Mouse (Mus musculus) adrenal gland, adult 2 months (tissue): ENCODE data around the gene Ppp2r5a. TPM values are rescaled to one million over a fixed set of nuclear protein-coding genes. Genes with fewer than 3 reads are reported as not detected.

Experiments
- DNase-seq: peaks from one replicate; pipeline ENCODE4 v3.0.0; 2021
- polyA plus RNA-seq: library from polyadenylated mRNA; depleted of rRNA; stranded (reverse); fragments of >200 nt; gene quantifications from 2 replicates; pipeline ENCODE4 v1.2.3, GENCODE M21; 2012
- total RNA-seq, 2 experiments: library from RNA; stranded (reverse); gene quantifications; 2 replicates each; pipeline ENCODE4 v1.2.3; 2021

Gene Ppp2r5a
- total and polyA plus RNA-seq, 3 experiments = 93.3 to 218 (median 212) TPM

DNA sequence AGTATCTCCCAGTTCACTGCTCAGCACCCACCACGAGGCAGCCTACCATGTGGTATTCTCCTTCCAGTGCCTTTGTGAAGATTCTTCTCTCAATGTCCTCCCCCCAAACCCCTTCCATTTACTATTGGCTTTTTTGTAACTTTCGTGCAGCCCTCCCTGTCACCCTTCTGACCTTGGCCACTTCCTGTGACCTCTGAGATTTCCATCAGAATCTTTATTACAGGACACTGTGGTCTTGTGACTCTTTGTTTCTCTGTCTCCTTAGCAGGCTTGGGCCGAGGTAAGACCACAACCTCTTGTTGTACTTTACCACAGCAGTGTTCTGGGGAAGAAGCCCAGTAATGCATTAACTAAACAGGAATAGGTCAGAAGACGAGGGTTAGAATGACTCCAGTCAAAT is 15.9 kb upstream of the Ppp2r5a start:
- no peak for DNase-seq

DNA sequence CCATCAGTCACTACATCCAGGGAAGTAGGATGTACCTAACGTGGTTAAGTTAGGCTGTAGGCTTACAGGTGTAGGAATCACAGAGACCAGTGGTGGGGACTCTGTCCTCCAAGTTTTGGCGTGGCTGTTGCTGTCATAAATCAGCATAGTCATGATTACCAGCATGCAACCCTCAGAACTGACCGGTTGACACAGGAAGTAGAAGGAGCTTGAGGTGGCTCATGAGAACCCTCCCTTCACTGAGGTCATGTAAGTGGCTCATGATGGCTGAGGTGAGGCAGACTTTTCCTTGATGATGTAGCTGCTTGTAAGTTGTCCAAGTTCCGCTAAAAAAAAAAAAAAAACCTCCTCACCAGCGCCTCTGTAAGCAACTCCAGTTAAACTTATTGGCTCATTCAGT is 14.0 kb upstream of the Ppp2r5a start:
- DNase-seq = no peak

DNA sequence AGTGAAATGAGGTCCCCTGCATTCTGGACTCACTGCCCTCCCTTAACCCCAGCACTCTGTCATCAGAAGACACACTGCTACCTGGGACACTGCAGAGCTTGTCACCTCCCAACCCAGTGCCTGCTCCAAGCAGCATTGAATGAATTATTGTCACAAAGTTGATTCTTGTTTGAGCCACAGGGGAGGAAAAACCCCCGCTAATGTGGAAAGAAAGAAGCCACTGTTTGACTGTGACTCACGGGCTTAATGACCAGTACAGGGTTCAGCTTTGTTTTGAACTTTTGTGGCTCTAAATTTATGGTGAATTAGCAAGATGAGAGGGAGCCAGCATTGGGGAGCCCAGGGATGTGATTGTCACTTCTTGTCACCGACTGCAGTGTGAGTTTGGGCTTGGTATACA is 13.5 kb upstream of the Ppp2r5a start:
- no peak for DNase-seq

DNA sequence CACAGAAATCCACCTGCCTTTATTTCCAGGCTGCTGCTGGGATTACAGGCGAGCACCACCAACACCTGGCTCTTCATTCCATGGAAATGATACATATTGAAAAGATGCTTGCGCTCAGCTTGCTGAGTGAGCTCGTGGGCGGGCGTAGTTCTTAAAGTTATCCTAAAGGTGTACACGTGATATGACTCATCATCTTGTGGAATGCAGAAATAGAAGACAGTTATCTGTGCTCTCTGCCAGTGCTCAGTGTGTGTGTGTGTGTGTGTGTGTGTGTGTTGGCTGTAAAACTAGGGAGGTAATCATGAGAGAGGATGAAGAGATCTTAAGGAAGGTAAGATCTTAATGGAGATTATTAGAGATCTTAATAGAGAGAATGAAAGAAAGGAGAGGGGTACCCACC is 11.4 kb upstream of the Ppp2r5a start:
- no peak for DNase-seq

DNA sequence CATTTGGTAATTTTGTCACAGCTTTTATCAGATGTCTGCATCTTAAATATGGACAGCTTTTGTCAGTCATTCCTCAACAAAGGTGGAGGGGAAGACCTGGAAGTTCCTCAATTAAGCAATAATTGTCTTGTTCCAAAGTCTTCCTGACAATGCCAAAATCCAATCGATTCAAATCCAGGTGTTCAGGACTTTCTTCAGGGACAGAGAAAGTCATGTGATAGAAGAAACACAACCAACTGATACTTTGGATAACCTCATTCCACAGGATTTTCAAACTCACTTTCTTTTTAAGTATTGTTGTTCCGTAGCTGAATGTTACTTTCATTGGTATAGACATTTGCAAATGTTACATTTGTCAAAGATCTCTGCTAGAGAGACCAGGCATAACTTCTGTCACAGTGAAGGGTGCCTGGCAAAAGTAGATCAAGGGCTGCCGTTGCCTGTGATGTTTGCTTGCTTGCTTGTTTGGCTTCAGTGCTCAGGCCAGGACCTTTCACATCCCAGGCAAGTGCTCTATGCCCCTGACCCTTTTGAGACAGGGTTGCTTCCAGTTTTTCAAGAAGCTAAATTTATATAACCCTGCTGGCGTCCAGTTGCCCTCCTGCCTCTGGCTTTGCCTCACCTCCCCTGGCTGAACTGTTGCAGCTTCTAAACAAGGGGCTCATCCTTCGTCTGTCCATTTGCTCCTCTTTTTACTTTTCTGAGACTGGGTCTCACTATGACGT is 10.8 kb upstream of the Ppp2r5a start:
- no peak for DNase-seq

DNA sequence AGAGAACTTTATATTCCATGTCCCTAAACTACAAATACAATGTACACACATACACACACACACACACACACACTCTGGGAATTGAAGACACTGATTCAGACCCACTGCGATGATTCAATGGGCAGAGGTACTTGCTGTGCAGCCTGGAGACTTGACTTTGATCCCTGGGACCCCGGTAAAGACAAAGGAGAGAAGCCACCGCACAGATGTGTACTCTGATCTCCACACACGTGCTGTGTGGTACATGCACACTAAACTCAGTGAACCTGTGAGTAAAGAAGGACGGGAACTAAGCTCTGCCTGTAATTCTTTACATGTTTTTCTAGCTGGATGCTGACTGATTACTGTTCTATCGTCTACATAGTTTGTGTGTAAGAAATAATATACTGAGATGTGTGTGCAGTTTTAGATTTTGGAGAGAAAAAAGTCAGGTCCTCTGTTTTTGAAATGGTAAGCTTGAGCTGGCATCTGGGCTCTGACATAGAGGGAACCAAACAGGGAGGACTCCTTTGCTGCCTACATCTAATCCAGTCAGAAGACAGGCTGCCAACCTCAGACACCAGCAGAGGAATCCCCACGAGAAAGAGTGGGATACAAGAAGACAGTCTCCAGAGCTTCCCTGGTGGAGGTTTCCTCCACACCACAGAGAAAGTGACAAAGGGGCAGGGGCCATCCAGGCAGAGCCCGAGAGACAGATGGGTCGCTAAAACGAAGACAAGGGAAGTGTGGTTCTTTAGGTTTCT is 7.4 kb upstream of the Ppp2r5a start:
- no peak for DNase-seq

DNA sequence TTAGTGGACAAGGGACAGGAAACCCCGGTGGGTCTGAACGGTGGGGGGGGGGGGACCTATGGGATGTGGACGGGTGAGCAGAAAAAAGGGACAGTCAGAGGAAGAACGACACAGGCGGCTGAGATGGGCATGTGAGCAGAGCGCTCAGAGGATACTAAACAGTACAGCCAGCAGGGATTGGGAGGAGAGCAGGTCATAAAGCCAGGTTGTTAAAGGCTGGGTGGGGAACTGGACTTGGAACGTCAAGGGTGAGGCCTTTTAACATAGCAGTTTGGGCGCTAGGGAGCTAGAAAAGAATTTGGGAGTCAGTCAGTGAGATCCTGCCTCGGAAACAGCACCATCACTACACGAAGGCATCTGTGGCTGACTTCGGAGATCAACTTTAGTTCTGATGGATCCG is 4.2 kb upstream of the Ppp2r5a start:
- DNase-seq = no peak

DNA sequence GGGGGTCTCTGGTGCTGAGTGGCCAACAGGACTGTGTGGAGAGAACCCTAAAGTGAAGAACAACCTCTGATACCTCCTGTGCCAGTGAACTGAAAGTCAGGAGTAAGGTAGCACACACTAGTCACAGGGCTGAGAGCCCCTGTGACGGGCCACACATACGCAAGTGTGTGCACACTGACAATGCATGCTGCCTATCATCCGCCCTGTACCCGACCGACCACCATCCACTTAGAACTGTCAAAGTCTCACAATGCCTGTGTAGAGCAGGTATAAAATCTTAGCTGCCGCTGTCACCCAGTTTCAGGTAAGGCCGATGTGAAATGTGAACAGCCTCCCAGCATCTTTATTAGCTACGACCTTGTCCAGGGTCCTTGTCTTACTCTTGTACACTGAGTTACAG is 3.4 kb upstream of the Ppp2r5a start:
- no peak for DNase-seq

DNA sequence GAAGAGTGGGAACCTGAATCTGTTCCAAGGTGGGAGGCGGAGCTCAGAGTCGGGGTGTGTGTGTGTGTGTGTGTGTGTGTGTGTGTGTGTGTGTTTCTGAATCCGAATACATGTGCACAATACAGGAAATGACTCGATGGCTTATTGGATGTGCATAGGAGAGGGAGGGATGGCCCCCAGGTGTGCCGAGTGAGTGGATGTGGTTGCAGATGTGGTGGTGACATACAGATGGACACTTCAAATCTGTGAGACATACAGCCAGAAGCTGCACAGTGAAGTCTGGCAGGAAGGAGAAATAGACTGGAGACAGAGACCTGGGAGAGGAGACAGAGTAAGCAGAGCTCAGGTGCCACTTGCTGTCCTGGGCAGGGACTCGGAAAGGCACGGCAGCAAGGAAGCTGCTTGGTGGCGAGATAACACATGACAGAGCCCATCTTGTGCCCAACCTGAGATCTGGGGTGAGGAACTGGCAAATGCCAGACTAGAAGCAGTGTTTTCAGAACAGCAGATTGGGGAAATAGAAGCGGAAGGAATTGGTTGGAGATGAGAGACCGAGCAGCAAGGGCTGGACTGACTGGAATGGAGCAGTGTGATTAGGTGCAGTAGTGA is 1.8 kb upstream of the Ppp2r5a start:
- DNase-seq = no peak

DNA sequence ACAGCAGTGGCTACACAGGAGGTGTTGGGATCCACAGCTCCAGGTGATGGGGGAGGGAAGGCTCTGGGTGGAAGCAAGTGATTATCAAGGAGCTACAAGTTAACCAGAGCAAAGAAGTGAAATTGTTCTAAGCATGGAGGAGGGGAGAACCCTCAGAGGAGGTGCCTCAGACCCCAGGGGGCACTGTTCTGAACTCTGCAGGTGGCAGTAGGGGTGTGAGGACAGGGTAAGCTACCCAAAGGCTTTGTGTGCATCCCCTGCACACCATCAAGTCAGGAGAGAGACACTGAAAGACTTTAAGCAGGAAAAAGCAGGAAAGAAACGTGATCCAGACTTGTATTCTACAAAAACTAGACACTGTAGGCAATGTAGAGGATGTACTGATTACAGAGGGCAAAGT is 1.2 kb upstream of the Ppp2r5a start:
- no peak for DNase-seq

DNA sequence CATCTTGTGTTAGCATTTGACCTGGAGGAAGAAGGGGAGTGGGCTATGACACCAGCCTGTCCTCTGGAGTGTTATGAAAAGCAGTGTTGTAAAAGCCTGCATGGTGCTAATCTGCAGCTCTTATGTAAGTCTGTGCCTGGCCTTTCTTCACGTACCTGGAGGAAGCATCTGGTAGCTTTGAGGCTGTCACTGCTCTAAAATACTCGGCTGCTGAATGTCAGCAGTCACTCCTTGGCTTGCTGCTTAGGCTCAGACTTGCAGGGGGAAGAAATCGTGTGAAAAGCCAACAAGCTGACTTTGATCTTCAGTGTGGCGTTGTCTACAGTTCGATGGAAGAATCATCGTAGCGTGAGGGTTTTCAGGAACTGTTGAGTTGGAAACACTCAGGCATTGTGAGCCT is 566 bp downstream of the Ppp2r5a start:
- no peak for DNase-seq

DNA sequence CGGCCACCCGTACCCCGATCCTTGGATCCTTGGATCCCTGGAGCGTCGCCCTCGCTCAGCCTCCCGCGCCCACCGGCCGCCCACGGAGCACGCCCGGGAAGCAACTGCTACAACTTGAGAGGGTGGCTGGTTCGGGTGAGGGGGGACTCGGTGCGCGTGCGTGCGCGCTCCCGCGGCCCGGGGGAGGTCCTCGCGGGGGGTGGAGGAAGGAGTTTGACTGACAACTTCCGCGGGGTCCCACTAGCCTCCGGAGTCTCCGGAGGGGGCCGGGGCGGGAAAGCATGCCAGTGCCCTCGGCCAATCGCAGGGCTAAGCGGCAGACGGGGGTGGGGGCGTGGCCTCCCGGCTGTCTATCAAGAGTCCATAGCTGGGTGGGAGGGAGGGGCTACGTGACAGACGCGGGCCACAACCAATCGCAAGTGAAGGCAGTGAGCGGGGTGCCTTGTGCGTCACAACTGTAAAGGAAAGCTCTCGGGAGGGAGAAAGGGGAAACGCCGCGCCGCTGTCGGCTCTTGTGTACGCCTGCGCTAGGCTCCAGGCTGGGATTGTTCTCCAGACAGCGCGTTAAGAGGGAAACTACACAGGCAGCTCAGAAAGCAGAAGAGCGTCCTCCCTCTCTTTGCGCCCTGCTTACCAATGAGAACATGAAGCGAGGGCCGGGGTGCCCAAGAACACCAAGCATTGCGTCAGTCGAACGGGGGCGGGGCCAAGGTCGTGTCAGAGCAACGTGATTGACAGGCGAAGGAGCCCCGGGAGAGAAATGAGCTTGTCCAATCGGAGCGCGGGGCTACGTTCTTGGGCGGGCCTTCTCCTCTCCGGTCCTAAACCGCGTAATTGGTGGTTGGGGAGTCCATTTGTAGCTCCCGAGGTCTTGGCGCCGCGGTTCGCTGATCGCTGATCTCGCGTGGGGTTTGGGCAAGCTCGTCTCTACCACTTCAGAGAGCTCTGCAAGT is 5.9 kb downstream of the Ppp2r5a start:
- DNase-seq = peak; percentile 100

DNA sequence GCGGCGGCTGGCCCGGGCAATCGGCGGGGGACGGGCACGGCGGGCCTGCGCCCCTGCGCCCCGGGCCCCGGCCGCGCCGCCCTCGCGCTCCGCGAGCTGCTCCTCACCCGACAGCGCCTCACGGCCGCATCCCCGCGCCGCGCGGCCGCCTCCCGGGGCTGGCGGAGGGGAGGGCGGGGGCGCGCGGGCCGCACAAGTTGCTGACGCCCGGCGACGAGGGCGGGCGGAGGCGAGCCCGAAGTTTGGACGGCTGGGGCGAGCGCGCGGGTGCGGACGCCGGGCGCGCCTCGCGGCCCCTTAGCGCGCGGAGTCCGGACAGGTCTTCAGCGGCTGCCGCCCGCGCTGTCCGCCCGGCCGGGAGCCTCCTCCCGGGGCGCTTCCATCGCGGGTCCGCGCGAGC is 6.6 kb downstream of the Ppp2r5a start:
- peak; percentile 81 for DNase-seq

DNA sequence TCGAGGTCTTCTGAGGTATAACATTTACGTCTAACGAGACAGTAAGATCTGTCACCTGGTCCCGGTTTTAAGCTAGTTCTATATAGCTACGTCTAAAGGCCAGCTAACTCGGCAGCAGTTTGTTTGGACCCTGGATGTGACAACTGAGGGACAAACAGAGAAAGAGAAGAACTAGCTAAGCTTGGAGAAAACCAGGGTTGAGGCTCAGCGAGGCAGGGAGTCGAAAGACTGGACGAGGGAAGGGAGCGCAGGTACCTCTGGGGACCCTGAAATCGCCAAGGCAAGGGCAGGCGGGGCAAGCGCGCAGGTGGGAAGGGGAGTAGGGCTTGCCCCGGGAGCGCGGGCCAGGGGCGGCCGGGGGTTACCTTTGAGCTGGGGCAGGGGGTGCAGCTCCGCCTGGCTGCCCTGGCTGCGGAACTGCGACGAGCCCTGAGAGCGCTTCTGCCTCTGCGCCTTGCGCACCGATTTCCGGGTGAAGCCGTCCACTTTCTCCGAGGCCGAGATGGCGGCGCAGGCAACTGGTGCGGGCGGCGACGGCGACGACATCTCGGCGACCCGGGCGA is 7.1 kb downstream of the Ppp2r5a start:
- DNase-seq = peak; percentile 75

DNA sequence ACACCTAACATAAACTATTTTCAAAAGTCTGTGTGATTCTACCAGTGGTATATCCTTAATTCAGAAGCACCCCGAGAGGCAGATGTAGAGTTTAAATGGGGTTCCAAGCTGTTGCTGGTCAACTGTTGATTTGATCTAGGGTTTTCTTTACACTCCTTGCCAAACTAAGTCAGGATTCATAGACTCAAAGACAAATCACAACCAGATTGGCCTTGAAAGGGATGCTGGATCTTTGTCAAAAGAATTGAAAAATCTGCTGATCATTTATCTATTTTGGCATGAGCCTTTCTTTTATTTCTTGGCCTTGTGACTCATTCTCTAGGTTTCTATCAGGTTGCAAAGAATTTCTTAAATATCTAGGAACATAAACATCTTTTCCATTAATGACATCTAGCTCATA is 7.9 kb downstream of the Ppp2r5a start:
- peak; percentile 34 for DNase-seq

DNA sequence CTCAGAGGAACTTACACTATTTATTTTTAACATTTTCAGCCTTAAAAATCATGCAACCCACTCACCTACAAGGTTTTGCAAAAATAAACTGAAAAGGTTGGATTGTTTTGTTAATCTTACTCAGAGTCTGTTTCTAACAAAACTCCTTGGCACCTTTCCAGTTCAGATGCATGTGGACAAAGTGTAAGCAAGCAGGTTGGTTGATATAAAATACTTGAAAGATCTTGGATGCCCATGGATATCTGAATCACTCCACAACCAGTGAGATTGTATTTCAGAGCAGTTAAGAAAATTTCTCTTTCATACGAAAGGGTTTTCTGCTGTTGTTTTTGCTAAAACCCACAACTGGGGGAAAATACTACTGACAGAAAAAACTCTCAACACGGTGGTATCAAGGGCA is 8.9 kb downstream of the Ppp2r5a start:
- DNase-seq = no peak

DNA sequence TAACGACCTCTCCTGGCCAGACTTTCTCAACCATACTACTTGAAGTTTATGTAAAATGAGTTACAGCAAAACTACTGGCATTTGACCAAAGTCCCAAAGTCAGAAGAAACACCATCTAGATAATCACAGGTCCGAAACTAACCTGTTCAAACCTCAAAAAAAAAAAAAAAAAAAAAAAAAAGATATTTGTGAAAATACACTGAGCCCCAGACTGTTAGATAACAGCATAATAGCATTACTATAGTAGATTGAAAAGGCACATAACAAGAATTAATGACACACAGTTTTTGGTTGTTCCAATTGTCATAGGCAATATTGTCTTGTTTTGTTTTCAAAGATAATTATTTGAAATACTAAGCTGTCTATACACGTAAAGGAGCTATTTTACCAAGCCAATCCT is 9.5 kb downstream of the Ppp2r5a start:
- DNase-seq = no peak

DNA sequence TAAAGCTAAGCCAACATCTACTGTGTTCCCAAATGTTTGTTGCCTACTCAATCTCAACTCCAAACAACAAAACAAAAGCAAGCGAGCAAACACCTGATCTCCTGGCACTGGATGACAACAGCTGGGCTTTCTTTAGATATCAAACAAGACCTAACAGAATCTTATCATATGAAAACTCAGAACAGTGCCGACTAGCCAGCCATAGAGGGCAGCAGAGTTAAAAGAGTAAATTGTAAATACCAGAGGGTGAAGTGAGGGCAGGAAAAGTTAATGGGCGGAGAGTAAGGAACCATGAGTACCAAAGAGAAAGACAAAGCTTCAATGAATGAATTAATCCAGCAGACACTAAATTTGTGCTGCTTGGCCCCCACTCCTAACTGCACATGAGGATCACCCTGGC is 11.8 kb downstream of the Ppp2r5a start:
- DNase-seq = peak; percentile 68

DNA sequence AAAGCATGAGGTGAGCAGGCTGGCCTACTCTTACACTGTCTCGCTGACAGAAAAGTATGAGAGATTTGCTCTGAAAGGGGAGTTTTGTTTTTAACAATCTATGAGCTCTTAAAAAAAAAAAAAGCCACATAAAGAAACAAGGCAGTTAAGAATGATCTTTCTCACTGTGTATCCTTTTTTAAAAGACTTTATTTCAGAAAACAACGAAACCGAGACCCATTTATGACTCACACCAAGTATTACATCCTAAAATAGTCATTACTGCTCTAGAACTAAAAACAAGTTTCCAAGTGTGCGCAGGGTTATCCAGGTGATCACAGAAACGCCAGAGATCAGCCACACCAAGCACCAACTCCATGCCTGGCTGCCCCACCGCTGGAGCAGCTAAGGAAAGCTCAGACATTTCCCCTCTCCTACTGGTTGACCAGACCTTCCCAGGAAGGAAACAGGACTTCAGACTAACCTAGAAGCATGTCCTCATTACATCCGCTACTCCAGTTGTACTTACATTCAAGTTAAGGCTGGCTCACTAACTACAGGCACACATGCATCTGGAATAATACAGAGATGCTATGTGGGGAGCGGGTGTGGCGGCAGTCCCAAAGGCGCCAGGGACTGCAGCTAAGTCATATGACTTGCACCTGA is 18.2 kb downstream of the Ppp2r5a start:
- DNase-seq = no peak

DNA sequence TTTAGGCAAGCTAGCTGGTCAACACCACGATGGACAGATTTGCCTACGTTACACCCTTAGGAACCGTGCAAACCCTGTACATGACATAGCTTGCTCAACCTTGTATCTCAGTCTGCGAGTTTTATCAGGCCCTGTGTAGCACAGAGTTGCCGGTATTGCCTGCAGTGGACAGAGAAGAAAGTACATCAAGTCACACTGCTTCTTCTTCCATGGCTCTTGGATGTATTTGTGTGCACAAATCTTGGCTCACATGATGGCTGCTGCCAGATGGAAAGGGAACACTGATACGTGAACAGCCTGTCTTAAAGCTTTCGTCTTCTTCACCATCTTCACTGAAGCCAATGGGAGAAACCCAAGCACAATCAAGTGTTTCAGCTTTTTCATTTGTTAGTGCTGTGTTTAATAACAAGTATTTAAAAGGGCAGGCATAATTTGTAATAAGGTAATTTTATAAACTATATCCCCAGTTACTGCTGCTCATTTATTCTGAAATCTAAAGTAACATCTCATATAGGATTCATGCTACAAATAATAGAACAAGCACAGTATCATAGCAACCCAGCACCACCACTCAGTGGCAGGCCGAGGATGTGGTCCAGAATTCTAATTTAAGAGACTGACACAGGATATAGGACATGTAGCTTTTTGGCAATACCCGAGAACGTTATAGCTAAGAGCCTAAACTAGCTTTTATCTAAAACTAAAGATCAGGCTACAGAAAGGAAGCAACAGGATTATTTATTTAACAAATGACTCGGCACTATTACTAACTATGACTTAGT is 20.9 kb downstream of the Ppp2r5a start:
- no peak for DNase-seq

DNA sequence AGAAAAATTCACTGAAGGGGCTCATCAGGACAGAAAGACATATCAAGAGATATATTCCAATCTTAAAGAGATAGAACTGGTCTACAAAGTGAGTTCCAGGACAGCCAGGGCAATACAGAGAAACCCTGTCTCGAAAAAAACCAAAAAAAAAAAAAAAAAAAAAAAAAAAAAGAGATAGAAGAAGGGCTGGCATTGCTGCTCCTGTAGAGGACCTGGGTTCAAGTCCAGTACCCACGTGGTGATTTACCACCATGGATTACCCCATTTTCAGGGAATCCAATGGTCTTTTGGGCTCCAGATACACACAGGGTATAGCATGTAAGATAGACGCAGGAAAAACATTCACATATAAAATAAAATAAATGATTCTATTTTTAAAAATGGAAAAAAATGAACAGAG is 22.2 kb downstream of the Ppp2r5a start:
- no peak for DNase-seq
